Mouse (Mus musculus) hindbrain, embryonic 14.5 days (tissue): ENCODE data around the gene Pde4d. TPM values are rescaled to one million over a fixed set of nuclear protein-coding genes. Genes with fewer than 3 reads are reported as not detected.

Source experiments
- ATAC-seq: fragments of 200-750 bp; cut with Nextera tagmentation; 2 replicates; pipeline ENCODE4 v1.8.0; 2017; ENCODE audit warnings: moderate number of reproducible peaks, mild to moderate bottlenecking, moderate TSS enrichment, moderate library complexity; ENCODE audit not compliant: low FRiP score
- DNase-seq: peaks from one replicate; pipeline ENCODE4 v3.0.0-alpha.2; 2015; ENCODE audit warnings: low spot score
- H3K27ac ChIP-seq: fragments of 300-500 bp; sonication (generic); 2 replicates; pipeline ENCODE4 v1.5.1; 2014; ENCODE audit warnings: mild to moderate bottlenecking, moderate library complexity
- H3K27me3 ChIP-seq: fragments of 300-500 bp; sonication (generic); 2 replicates; pipeline ENCODE4 v1.6.1; 2014; ENCODE audit warnings: mild to moderate bottlenecking, low read length, mixed read lengths; ENCODE audit not compliant: control insufficient read depth, insufficient read depth
- H3K36me3 ChIP-seq: fragments of 300-500 bp; sonication (generic); replicated peaks from 2 replicates; pipeline ENCODE4 v1.6.1; 2014; ENCODE audit not compliant: control insufficient read depth, insufficient read depth
- H3K4me1 ChIP-seq: fragments of 300-500 bp; sonication (generic); replicated peaks from 2 replicates; pipeline ENCODE4 v1.6.1; 2014; ENCODE audit warnings: antibody characterized with exemption, low read length, mixed read lengths; ENCODE audit not compliant: control insufficient read depth, insufficient read depth
- H3K4me2 ChIP-seq: fragments of 300-500 bp; sonication (generic); replicated peaks from 2 replicates; pipeline ENCODE4 v1.6.1; 2014; ENCODE audit warnings: mild to moderate bottlenecking, moderate library complexity
- H3K4me3 ChIP-seq: fragments of 300-500 bp; sonication (generic); replicated peaks from 2 replicates; pipeline ENCODE4 v1.5.1; 2014; ENCODE audit warnings: mild to moderate bottlenecking, low read length
- H3K9ac ChIP-seq: fragments of 300-500 bp; sonication (generic); 2 replicates; pipeline ENCODE4 v1.6.1; 2014
- H3K9me3 ChIP-seq: fragments of 300-500 bp; sonication (generic); 2 replicates; pipeline ENCODE4 v1.6.1; 2016; ENCODE audit warnings: low read length; ENCODE audit not compliant: control insufficient read depth
- WGBS: fragments of 180-500 bp; shearing (Covaris S2); extraction: QIAGEN DNeasy Blood & Tissue Kit; methylation state at CpG from one replicate; pipeline ENCODE4 v1.1.7; 2014; 5-methylcytosine and 5-hydroxymethylcytosine counted together
- polyA plus RNA-seq: library from polyadenylated mRNA; unstranded; fragments of >200 nt; fragmentation: Nextera tagmentation; extraction: Ambion mirVana; gene quantifications from 2 replicates; pipeline ENCODE4 v1.2.1, GENCODE M21; 2014

Gene Pde4d
- polyA plus RNA-seq, 1 experiment from 2014 or later: 23.2 TPM

GRCm38 (mm10) chr13:109629216-109629615 lies 1179.5 kb downstream of the Pde4d start:
- ATAC-seq (no peak), DNase-seq (no peak)
- Histone ChIP-seq H3K27ac (no peak overlapping the region), H3K9ac (no peak overlapping the region), H3K27me3 (no peaks in the 10 kb centered on the region), H3K4me3 (no peak overlapping the region), H3K9me3 (no peaks in the 10 kb centered on the region), H3K36me3 (no peaks in the 10 kb centered on the region), H3K4me2 (no peak overlapping the region), H3K4me1 (peaks cover 12% of the 10 kb centered on the region; the same call in 1 of the 2 replicates)
- 86% methylated on average over 5 of the region's 5 CpGs for WGBS

GRCm38 (mm10) chr13:109631399-109632026 lies 1181.8 kb downstream of the Pde4d start:
- DNase-seq (no peak), ATAC-seq (no peak)
- H3K4me1 ChIP-seq: peaks cover 12% of the 10 kb centered on the region; the same call in 1 of the 2 replicates
- H3K4me2 ChIP-seq: no peak overlapping the region
- WGBS: 32% methylated on average over 10 of the region's 10 CpGs
- no peaks in the 10 kb centered on the region for H3K36me3 ChIP-seq
- H3K9ac ChIP-seq: no peak overlapping the region
- H3K9me3 ChIP-seq: no peaks in the 10 kb centered on the region
- no peak overlapping the region for H3K27ac ChIP-seq
- H3K27me3 ChIP-seq: no peaks in the 10 kb centered on the region
- H3K4me3 ChIP-seq: no peak overlapping the region

GRCm38 (mm10) chr13:109632387-109633036 lies 1182.8 kb downstream of the Pde4d start:
- H3K4me3 ChIP-seq: no peak overlapping the region
- H3K36me3 ChIP-seq: no peaks in the 10 kb centered on the region
- no peak overlapping the region for H3K9ac ChIP-seq
- H3K9me3 ChIP-seq: no peaks in the 10 kb centered on the region
- no peak overlapping the region for H3K4me2 ChIP-seq
- H3K27ac ChIP-seq: no peak overlapping the region
- H3K27me3 ChIP-seq: no peaks in the 10 kb centered on the region
- peaks cover 12% of the 10 kb centered on the region; the same call in 1 of the 2 replicates for H3K4me1 ChIP-seq
- WGBS: 6% methylated on average over 7 of the region's 7 CpGs
- DNase-seq: no peak
- no peak; the same call in 1 of the 2 replicates for ATAC-seq

- Histone ChIP-seq H3K27me3 (no peaks in the 10 kb centered on the region), H3K4me1 (peaks cover 12% of the 10 kb centered on the region; the same call in 1 of the 2 replicates), H3K9me3 (no peaks in the 10 kb centered on the region), H3K27ac (no peak overlapping the region), H3K36me3 (no peaks in the 10 kb centered on the region), H3K9ac (no peak overlapping the region), H3K4me2 (no peak overlapping the region), H3K4me3 (no peak overlapping the region)
- ATAC-seq (no peak), DNase-seq (no peak)
- 8% methylated on average over 3 of the region's 3 CpGs for WGBS
Measured at GRCm38 (mm10) chr13:109633037-109633418, 1183.3 kb downstream of the Pde4d start.

GRCm38 (mm10) chr13:109635901-109636520 lies 1186.3 kb downstream of the Pde4d start:
- ATAC-seq: no peak
- Histone ChIP-seq H3K9me3 (no peaks in the 10 kb centered on the region), H3K27me3 (no peaks in the 10 kb centered on the region), H3K4me1 (peaks cover 16% of the 10 kb centered on the region; the same call in 1 of the 2 replicates), H3K4me3 (no peak overlapping the region), H3K9ac (no peak overlapping the region), H3K36me3 (no peaks in the 10 kb centered on the region), H3K27ac (no peak overlapping the region), H3K4me2 (no peak overlapping the region)
- 73% methylated on average over 10 of the region's 10 CpGs for WGBS
- no peak for DNase-seq

- ATAC-seq (no peak), DNase-seq (no peak)
- Histone ChIP-seq H3K9me3 (no peaks in the 10 kb centered on the region), H3K4me2 (no peak overlapping the region), H3K27me3 (no peaks in the 10 kb centered on the region), H3K4me1 (0 out of 2 replicates have a peak, but pooled peaks cover 5% of the 10 kb centered on the region), H3K4me3 (no peak overlapping the region), H3K27ac (no peak overlapping the region), H3K9ac (no peak overlapping the region), H3K36me3 (no peaks in the 10 kb centered on the region)
Measured at GRCm38 (mm10) chr13:109638273-109638672, 1188.5 kb downstream of the Pde4d start.

GRCm38 (mm10) chr13:109639286-109639685 lies 1189.5 kb downstream of the Pde4d start:
- 68% methylated on average over 6 of the region's 6 CpGs for WGBS
- H3K4me1 ChIP-seq: 0 out of 2 replicates have a peak, but pooled peaks cover 4% of the 10 kb centered on the region
- H3K4me2 ChIP-seq: no peak overlapping the region
- H3K27me3 ChIP-seq: no peaks in the 10 kb centered on the region
- H3K36me3 ChIP-seq: no peaks in the 10 kb centered on the region
- no peak overlapping the region for H3K27ac ChIP-seq
- ATAC-seq (no peak), DNase-seq (no peak)
- H3K4me3 ChIP-seq: no peak overlapping the region
- H3K9me3 ChIP-seq: no peaks in the 10 kb centered on the region
- H3K9ac ChIP-seq: no peak overlapping the region

- Histone ChIP-seq H3K27me3 (no peaks in the 10 kb centered on the region), H3K9ac (no peak overlapping the region), H3K36me3 (no peaks in the 10 kb centered on the region), H3K9me3 (no peaks in the 10 kb centered on the region), H3K27ac (no peak overlapping the region), H3K4me2 (no peak overlapping the region), H3K4me1 (peaks cover 19% of the 10 kb centered on the region; the same call in 1 of the 2 replicates), H3K4me3 (no peak overlapping the region)
- DNase-seq (no peak), ATAC-seq (no peak)
- 86% methylated on average over 6 of the region's 6 CpGs for WGBS
Measured at GRCm38 (mm10) chr13:109641562-109641961, 1191.8 kb downstream of the Pde4d start.

- Histone ChIP-seq H3K27ac (no peak overlapping the region), H3K9ac (no peak overlapping the region), H3K4me2 (no peak overlapping the region), H3K4me1 (peaks cover 24% of the 10 kb centered on the region; the same call in 1 of the 2 replicates), H3K4me3 (no peak overlapping the region), H3K27me3 (no peaks in the 10 kb centered on the region), H3K9me3 (no peaks in the 10 kb centered on the region), H3K36me3 (no peaks in the 10 kb centered on the region)
- DNase-seq (no peak), ATAC-seq (no peak)
- WGBS: 44% methylated on average over 3 of the region's 3 CpGs
Measured at GRCm38 (mm10) chr13:109643419-109643818, 1193.7 kb downstream of the Pde4d start.
